Mouse (Mus musculus): ENCODE measurements around the gene Sh3kbp1. TPM values are rescaled to one million over a fixed set of nuclear protein-coding genes. Genes with fewer than 3 reads are reported as not detected.

Gene Sh3kbp1
- polyA plus RNA-seq, 1 experiment from 2014 or later, result 52.3 TPM

GRCm38 (mm10) chrX:159696545-159696944 lies 69.5 kb downstream of the Sh3kbp1 start:
- Histone ChIP-seq H3K4me1 (replicated peaks; ENCODE audit: control insufficient read depth, insufficient read depth, low read length) (peaks cover 4% of the 10 kb centered on the region), H3K27ac (ENCODE audit: low read length) (no peak overlapping the region), H3K9me3 (ENCODE audit: control insufficient read depth, low read length) (no peaks in the 10 kb centered on the region), H3K4me3 (replicated peaks; ENCODE audit: low read length) (no peak overlapping the region), H3K9ac (replicated peaks; ENCODE audit: low read depth, low read length) (no peak overlapping the region), H3K36me3 (ENCODE audit: control insufficient read depth, insufficient read depth) (no peaks in the 10 kb centered on the region), H3K4me2 (ENCODE audit: low read length) (no peak overlapping the region), H3K27me3 (replicated peaks; ENCODE audit: control insufficient read depth, insufficient read depth, low read length) (no peaks in the 10 kb centered on the region)
- 30% methylated on average over 2 of the region's 2 CpGs for whole genome bisulfite sequencing
- no peak for ATAC-seq

- Histone ChIP-seq H3K36me3 (ENCODE audit: control insufficient read depth, insufficient read depth) (no peaks in the 10 kb centered on the region), H3K9ac (replicated peaks; ENCODE audit: low read depth, low read length) (no peak overlapping the region), H3K4me2 (ENCODE audit: low read length) (no peak overlapping the region), H3K27ac (ENCODE audit: low read length) (no peak overlapping the region), H3K4me3 (replicated peaks; ENCODE audit: low read length) (no peak overlapping the region), H3K4me1 (replicated peaks; ENCODE audit: control insufficient read depth, insufficient read depth, low read length) (peaks cover 4% of the 10 kb centered on the region), H3K9me3 (ENCODE audit: control insufficient read depth, low read length) (no peaks in the 10 kb centered on the region), H3K27me3 (replicated peaks; ENCODE audit: control insufficient read depth, insufficient read depth, low read length) (no peaks in the 10 kb centered on the region)
- ATAC-seq, result no peak
- WGBS, result 26% methylated on average over 4 of the region's 4 CpGs
Observed at GRCm38 (mm10) chrX:159697030-159697454, 70.0 kb downstream of the Sh3kbp1 start.

GRCm38 (mm10) chrX:159702850-159703249 lies 75.8 kb downstream of the Sh3kbp1 start:
- H3K4me3 ChIP-seq (replicated peaks; ENCODE audit: low read length), result no peak overlapping the region
- H3K9ac ChIP-seq (replicated peaks; ENCODE audit: low read depth, low read length), result no peak overlapping the region
- no peaks in the 10 kb centered on the region for H3K9me3 ChIP-seq (ENCODE audit: control insufficient read depth, low read length)
- H3K4me1 ChIP-seq (replicated peaks; ENCODE audit: control insufficient read depth, insufficient read depth, low read length), result no peaks in the 10 kb centered on the region; the same call in 1 of the 2 replicates
- H3K4me2 ChIP-seq (ENCODE audit: low read length), result no peak overlapping the region
- no peak for ATAC-seq
- no peak overlapping the region for H3K27ac ChIP-seq (ENCODE audit: low read length)
- no peaks in the 10 kb centered on the region for H3K27me3 ChIP-seq (replicated peaks; ENCODE audit: control insufficient read depth, insufficient read depth, low read length)
- H3K36me3 ChIP-seq (ENCODE audit: control insufficient read depth, insufficient read depth), result no peaks in the 10 kb centered on the region
- 96% methylated on average over 2 of the region's 2 CpGs for whole genome bisulfite sequencing

GRCm38 (mm10) chrX:159704381-159705004 lies 77.4 kb downstream of the Sh3kbp1 start:
- no peak for ATAC-seq
- Histone ChIP-seq H3K9ac (replicated peaks; ENCODE audit: low read depth, low read length) (no peak overlapping the region), H3K27me3 (replicated peaks; ENCODE audit: control insufficient read depth, insufficient read depth, low read length) (no peaks in the 10 kb centered on the region), H3K27ac (ENCODE audit: low read length) (no peak overlapping the region), H3K4me3 (replicated peaks; ENCODE audit: low read length) (no peak overlapping the region), H3K4me2 (ENCODE audit: low read length) (no peak overlapping the region), H3K9me3 (ENCODE audit: control insufficient read depth, low read length) (no peaks in the 10 kb centered on the region), H3K36me3 (ENCODE audit: control insufficient read depth, insufficient read depth) (no peaks in the 10 kb centered on the region), H3K4me1 (replicated peaks; ENCODE audit: control insufficient read depth, insufficient read depth, low read length) (peaks cover 9% of the 10 kb centered on the region)
- 68% methylated on average over 4 of the region's 4 CpGs for WGBS

GRCm38 (mm10) chrX:159705412-159705811 lies 78.3 kb downstream of the Sh3kbp1 start:
- Histone ChIP-seq H3K4me3 (replicated peaks; ENCODE audit: low read length) (no peak overlapping the region), H3K9ac (replicated peaks; ENCODE audit: low read depth, low read length) (no peak overlapping the region), H3K4me1 (replicated peaks; ENCODE audit: control insufficient read depth, insufficient read depth, low read length) (peaks cover 10% of the 10 kb centered on the region), H3K36me3 (ENCODE audit: control insufficient read depth, insufficient read depth) (no peaks in the 10 kb centered on the region), H3K27ac (ENCODE audit: low read length) (no peak overlapping the region), H3K27me3 (replicated peaks; ENCODE audit: control insufficient read depth, insufficient read depth, low read length) (no peaks in the 10 kb centered on the region), H3K9me3 (ENCODE audit: control insufficient read depth, low read length) (no peaks in the 10 kb centered on the region), H3K4me2 (ENCODE audit: low read length) (no peak overlapping the region)
- 86% methylated on average over 2 of the region's 2 CpGs for WGBS
- ATAC-seq, result no peak

GRCm38 (mm10) chrX:159708076-159708830 lies 81.2 kb downstream of the Sh3kbp1 start:
- no peaks in the 10 kb centered on the region for H3K9me3 ChIP-seq (ENCODE audit: control insufficient read depth, low read length)
- H3K9ac ChIP-seq (replicated peaks; ENCODE audit: low read depth, low read length), result no peak overlapping the region
- WGBS, result 15% methylated on average over 8 of the region's 8 CpGs
- no peaks in the 10 kb centered on the region for H3K27me3 ChIP-seq (replicated peaks; ENCODE audit: control insufficient read depth, insufficient read depth, low read length)
- H3K36me3 ChIP-seq (ENCODE audit: control insufficient read depth, insufficient read depth), result no peaks in the 10 kb centered on the region
- H3K4me2 ChIP-seq (ENCODE audit: low read length), result 0 out of 2 replicates have a peak overlapping the region, but pooled peaks have one; percentile 11
- peak; percentile 84 for ATAC-seq
- peak overlapping the region; percentile 69 for H3K27ac ChIP-seq (ENCODE audit: low read length)
- H3K4me1 ChIP-seq (replicated peaks; ENCODE audit: control insufficient read depth, insufficient read depth, low read length), result peaks cover 10% of the 10 kb centered on the region
- H3K4me3 ChIP-seq (replicated peaks; ENCODE audit: low read length), result no peak overlapping the region

GRCm38 (mm10) chrX:159709296-159709695 lies 82.2 kb downstream of the Sh3kbp1 start:
- H3K9ac ChIP-seq (replicated peaks; ENCODE audit: low read depth, low read length), result no peak overlapping the region
- no peak overlapping the region for H3K4me2 ChIP-seq (ENCODE audit: low read length)
- H3K27ac ChIP-seq (ENCODE audit: low read length), result no peak overlapping the region
- no peaks in the 10 kb centered on the region for H3K36me3 ChIP-seq (ENCODE audit: control insufficient read depth, insufficient read depth)
- no peak overlapping the region for H3K4me3 ChIP-seq (replicated peaks; ENCODE audit: low read length)
- WGBS, result 87% methylated on average over 6 of the region's 6 CpGs
- H3K27me3 ChIP-seq (replicated peaks; ENCODE audit: control insufficient read depth, insufficient read depth, low read length), result no peaks in the 10 kb centered on the region
- H3K9me3 ChIP-seq (ENCODE audit: control insufficient read depth, low read length), result no peaks in the 10 kb centered on the region
- peaks cover 10% of the 10 kb centered on the region for H3K4me1 ChIP-seq (replicated peaks; ENCODE audit: control insufficient read depth, insufficient read depth, low read length)
- ATAC-seq, result no peak

- Histone ChIP-seq H3K9me3 (ENCODE audit: control insufficient read depth, low read length) (no peaks in the 10 kb centered on the region), H3K9ac (replicated peaks; ENCODE audit: low read depth, low read length) (no peak overlapping the region), H3K27me3 (replicated peaks; ENCODE audit: control insufficient read depth, insufficient read depth, low read length) (no peaks in the 10 kb centered on the region), H3K36me3 (ENCODE audit: control insufficient read depth, insufficient read depth) (no peaks in the 10 kb centered on the region), H3K4me2 (ENCODE audit: low read length) (no peak overlapping the region), H3K4me3 (replicated peaks; ENCODE audit: low read length) (no peak overlapping the region), H3K27ac (ENCODE audit: low read length) (no peak overlapping the region), H3K4me1 (replicated peaks; ENCODE audit: control insufficient read depth, insufficient read depth, low read length) (peaks cover 10% of the 10 kb centered on the region)
- 79% methylated on average over 13 of the region's 13 CpGs for WGBS
- no peak for ATAC-seq
Observed at GRCm38 (mm10) chrX:159711070-159712029, 84.3 kb downstream of the Sh3kbp1 start.

GRCm38 (mm10) chrX:159713191-159713590 lies 86.1 kb downstream of the Sh3kbp1 start:
- Histone ChIP-seq H3K36me3 (ENCODE audit: control insufficient read depth, insufficient read depth) (no peaks in the 10 kb centered on the region), H3K9me3 (ENCODE audit: control insufficient read depth, low read length) (no peaks in the 10 kb centered on the region), H3K4me3 (replicated peaks; ENCODE audit: low read length) (no peak overlapping the region), H3K9ac (replicated peaks; ENCODE audit: low read depth, low read length) (no peak overlapping the region), H3K4me1 (replicated peaks; ENCODE audit: control insufficient read depth, insufficient read depth, low read length) (peaks cover 10% of the 10 kb centered on the region), H3K27me3 (replicated peaks; ENCODE audit: control insufficient read depth, insufficient read depth, low read length) (no peaks in the 10 kb centered on the region; the same call in 1 of the 2 replicates), H3K27ac (ENCODE audit: low read length) (no peak overlapping the region), H3K4me2 (ENCODE audit: low read length) (no peak overlapping the region)
- 85% methylated on average over 2 of the region's 2 CpGs for WGBS
- ATAC-seq, result no peak
